Mouse (Mus musculus): Measurements from ENCODE around the gene Olfr214.
"Not testable (repeated sequence)": the region's sequence is repeated elsewhere in the genome, so short reads cannot be mapped to it uniquely, and the experiment has no call there.

The Olfr214 gene

GRCm38 (mm10) chr6:116553935-116554334 lies at the start of gene Olfr214:
TSS of gene Olfr214 (plus strand) at chr6:116554235.
- DNase-seq: no peak

- DNase-seq: not testable (repeated sequence)
Observed at GRCm38 (mm10) chr6:116506302-116507003, 47.6 kb upstream of the Olfr214 start, which contains the start of gene Olfr212. TSS of gene Olfr212 (plus strand) at chr6:116506516.

- no peak for DNase-seq
Observed at GRCm38 (mm10) chr6:116514832-116515231, 39.2 kb upstream of the Olfr214 start.

- DNase-seq: no peak
Observed at GRCm38 (mm10) chr6:116538156-116538555, 15.9 kb upstream of the Olfr214 start, which contains the start of gene Olfr213. TSS of gene Olfr213 (plus strand) at chr6:116538456.

GRCm38 (mm10) chr6:116542500-116542899 lies 11.5 kb upstream of the Olfr214 start:
- DNase-seq: no peak

- not testable (repeated sequence) for DNase-seq
Observed at GRCm38 (mm10) chr6:116550841-116551240, 3.2 kb upstream of the Olfr214 start, which contains the start of gene Gm5580. TSS of gene Gm5580 (plus strand) at chr6:116551141.

- DNase-seq: no peak
Observed at GRCm38 (mm10) chr6:116554952-116555351, 917 bp downstream of the Olfr214 start.

- DNase-seq: peak in 1 of 2 experiments; percentile 60
Observed at GRCm38 (mm10) chr6:116569834-116570233, 15.8 kb downstream of the Olfr214 start.

GRCm38 (mm10) chr6:116584095-116584494 lies 30.1 kb downstream of the Olfr214 start, which contains the start of gene Olfr215:
TSS of gene Olfr215 (minus strand) at chr6:116584195.
- no peak for DNase-seq

GRCm38 (mm10) chr6:116600969-116601368 lies 46.9 kb downstream of the Olfr214 start:
- DNase-seq: not testable (repeated sequence)

GRCm38 (mm10) chr6:116607230-116607629 lies 53.2 kb downstream of the Olfr214 start:
- no peak for DNase-seq

All from kidney, postnatal 25 days (tissue).